Mouse (Mus musculus): ENCODE measurements at regions not wholly inside any gene's neighbourhood (a gene's known extent, or its start where the extent isn't known, plus 50 kb on each side); places are given as distances from the start of the nearest gene placed in this dataset.
A peak's percentile ranks its signal among the peaks of the same experiment; 100 is the strongest.

GRCm38 (mm10) chr2:45197955-45198631 is 80.9 kb upstream of the Zeb2 start:
- Histone ChIP-seq H3K4me3 (ENCODE audit: low read depth, low read length) (no peak overlapping the region), H3K36me3 (ENCODE audit: control insufficient read depth, insufficient read depth, low read length) (no peaks in the 10 kb centered on the region), H3K27me3 (ENCODE audit: control insufficient read depth, insufficient read depth, low read depth, low read length) (no peaks in the 10 kb centered on the region), H3K9ac (ENCODE audit: low read depth, low read length) (no peak overlapping the region), H3K4me1 (ENCODE audit: control insufficient read depth, insufficient read depth, low read length) (no peaks in the 10 kb centered on the region), H3K9me3 (replicated peaks; ENCODE audit: control insufficient read depth, low read length, poor library complexity, severe bottlenecking) (no peaks in the 10 kb centered on the region), H3K27ac (ENCODE audit: low read length) (no peak overlapping the region), H3K4me2 (ENCODE audit: low read length) (no peak overlapping the region)
- no peak for ATAC-seq
- WGBS, result 76% methylated on average over 13 of the region's 13 CpGs

DNA sequence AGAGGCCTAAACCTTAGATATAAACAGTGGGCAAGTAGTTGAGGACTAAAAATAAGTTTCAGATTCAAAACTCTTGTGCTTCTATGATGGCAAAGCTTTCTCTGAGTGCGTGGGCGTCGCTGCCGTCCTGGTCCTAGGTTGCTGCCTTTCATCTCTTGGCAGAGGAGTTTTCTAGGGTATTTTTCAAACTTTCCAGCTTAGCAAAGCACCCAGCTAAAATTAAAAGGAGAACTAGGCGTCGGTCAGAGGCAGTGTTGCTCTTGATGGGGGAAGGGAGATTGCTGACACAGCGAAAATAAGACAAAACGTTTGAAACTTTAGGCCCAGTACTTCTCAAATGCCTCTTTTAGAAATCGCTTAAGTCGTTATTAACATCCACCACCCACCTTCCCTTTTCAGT is 80.1 kb upstream of the Zeb2 start:
- Histone ChIP-seq H3K27me3 (ENCODE audit: control insufficient read depth, insufficient read depth, low read depth, low read length) (no peaks in the 10 kb centered on the region), H3K4me2 (ENCODE audit: low read length) (no peak overlapping the region), H3K9me3 (replicated peaks; ENCODE audit: control insufficient read depth, low read length, poor library complexity, severe bottlenecking) (no peaks in the 10 kb centered on the region), H3K9ac (ENCODE audit: low read depth, low read length) (no peak overlapping the region), H3K4me1 (ENCODE audit: control insufficient read depth, insufficient read depth, low read length) (no peaks in the 10 kb centered on the region), H3K36me3 (ENCODE audit: control insufficient read depth, insufficient read depth, low read length) (no peaks in the 10 kb centered on the region), H3K27ac (ENCODE audit: low read length) (no peak overlapping the region), H3K4me3 (ENCODE audit: low read depth, low read length) (no peak overlapping the region)
- 85% methylated on average over 10 of the region's 10 CpGs for WGBS
- no peak for ATAC-seq

- H3K9me3 ChIP-seq (replicated peaks; ENCODE audit: control insufficient read depth, low read length, poor library complexity, severe bottlenecking), result no peaks in the 10 kb centered on the region
- no peaks in the 10 kb centered on the region for H3K36me3 ChIP-seq (ENCODE audit: control insufficient read depth, insufficient read depth, low read length)
- no peaks in the 10 kb centered on the region for H3K27me3 ChIP-seq (ENCODE audit: control insufficient read depth, insufficient read depth, low read depth, low read length)
- 96% methylated on average over 4 of the region's 4 CpGs for WGBS
- ATAC-seq, result no peak
- H3K4me1 ChIP-seq (ENCODE audit: control insufficient read depth, insufficient read depth, low read length), result no peaks in the 10 kb centered on the region
- H3K4me3 ChIP-seq (ENCODE audit: low read depth, low read length), result no peak overlapping the region
- no peak overlapping the region for H3K27ac ChIP-seq (ENCODE audit: low read length)
- no peak overlapping the region for H3K4me2 ChIP-seq (ENCODE audit: low read length)
- no peak overlapping the region for H3K9ac ChIP-seq (ENCODE audit: low read depth, low read length)
These were observed 79.3 kb upstream of the Zeb2 start for GRCm38 (mm10) chr2:45196511-45196910.

- Histone ChIP-seq H3K9me3 (replicated peaks; ENCODE audit: control insufficient read depth, low read length, poor library complexity, severe bottlenecking) (no peaks in the 10 kb centered on the region), H3K27ac (ENCODE audit: low read length) (no peak overlapping the region), H3K4me3 (ENCODE audit: low read depth, low read length) (no peak overlapping the region), H3K27me3 (ENCODE audit: control insufficient read depth, insufficient read depth, low read depth, low read length) (no peaks in the 10 kb centered on the region), H3K36me3 (ENCODE audit: control insufficient read depth, insufficient read depth, low read length) (no peaks in the 10 kb centered on the region), H3K4me2 (ENCODE audit: low read length) (no peak overlapping the region), H3K9ac (ENCODE audit: low read depth, low read length) (no peak overlapping the region), H3K4me1 (ENCODE audit: control insufficient read depth, insufficient read depth, low read length) (no peaks in the 10 kb centered on the region)
- no peak for ATAC-seq
- WGBS, result 64% methylated on average over 7 of the region's 7 CpGs
These were observed 77.1 kb upstream of the Zeb2 start for GRCm38 (mm10) chr2:45194335-45194734.

GRCm38 (mm10) chr2:45185621-45185999 is 68.4 kb upstream of the Zeb2 start:
- no peaks in the 10 kb centered on the region for H3K27me3 ChIP-seq (ENCODE audit: control insufficient read depth, insufficient read depth, low read depth, low read length)
- ATAC-seq, result no peak
- no peak overlapping the region for H3K4me2 ChIP-seq (ENCODE audit: low read length)

DNA sequence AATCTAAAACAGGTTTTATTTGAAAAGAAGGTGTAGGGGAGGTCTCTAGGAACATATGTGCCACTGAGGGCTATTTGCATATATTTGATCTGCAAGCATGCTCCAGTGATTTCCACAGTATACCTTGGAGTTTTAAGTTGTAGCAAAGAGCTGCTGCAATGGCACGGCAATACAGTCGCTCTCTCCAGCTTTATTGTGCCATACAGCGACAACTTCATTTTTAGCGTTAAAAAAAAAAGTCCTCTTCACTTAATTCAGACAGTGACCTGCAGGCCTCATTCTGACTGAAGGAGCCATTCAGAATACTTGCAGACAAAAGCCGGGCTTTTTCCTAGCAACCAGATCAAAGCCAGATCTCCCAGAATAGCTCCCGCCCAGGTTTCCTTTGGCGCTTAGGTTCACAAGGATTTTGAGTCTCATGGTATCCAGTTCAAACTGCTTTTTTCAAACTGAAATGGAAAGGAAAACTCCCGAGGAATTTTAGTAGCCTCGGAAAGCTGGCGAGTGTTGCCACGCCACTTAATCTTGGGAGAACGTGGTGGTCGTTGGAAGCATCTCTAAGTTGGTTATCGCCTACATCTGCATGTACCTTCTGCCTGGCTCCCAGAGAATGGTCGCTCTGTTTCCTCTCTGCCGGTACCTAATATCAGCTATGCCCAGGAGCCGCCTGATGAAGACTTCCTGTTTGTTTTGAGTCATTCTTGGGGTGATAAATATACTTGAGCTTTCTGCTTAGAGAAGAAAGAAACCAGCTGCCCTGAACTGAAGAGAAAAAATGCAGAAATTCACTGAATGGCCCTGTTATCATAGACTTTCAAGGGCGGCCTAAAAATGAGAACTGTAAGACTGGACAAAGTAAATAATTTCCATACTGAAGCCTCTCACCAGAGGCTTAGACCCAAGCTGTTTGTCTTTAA is 67.8 kb upstream of the Zeb2 start:
- H3K4me1 ChIP-seq (ENCODE audit: control insufficient read depth, insufficient read depth, low read length), result peaks cover 4% of the 10 kb centered on the region; the same call in 1 of the 2 replicates
- peak overlapping the region; percentile 45 for H3K4me2 ChIP-seq (ENCODE audit: low read length)
- H3K9me3 ChIP-seq (replicated peaks; ENCODE audit: control insufficient read depth, low read length, poor library complexity, severe bottlenecking), result no peaks in the 10 kb centered on the region
- H3K9ac ChIP-seq (ENCODE audit: low read depth, low read length), result no peak overlapping the region
- H3K27ac ChIP-seq (ENCODE audit: low read length), result no peak overlapping the region
- H3K36me3 ChIP-seq (ENCODE audit: control insufficient read depth, insufficient read depth, low read length), result no peaks in the 10 kb centered on the region
- H3K27me3 ChIP-seq (ENCODE audit: control insufficient read depth, insufficient read depth, low read depth, low read length), result no peaks in the 10 kb centered on the region
- peak; percentile 66; the same call in 1 of the 2 replicates for ATAC-seq
- 5% methylated on average over 18 of the region's 18 CpGs for WGBS
- peak overlapping the region; percentile 1; the same call in 1 of the 2 replicates for H3K4me3 ChIP-seq (ENCODE audit: low read depth, low read length)

More at GRCm38 (mm10) chr2:45185621-45185999, 68.4 kb upstream of the Zeb2 start:
- Histone ChIP-seq H3K9me3 (replicated peaks; ENCODE audit: control insufficient read depth, low read length, poor library complexity, severe bottlenecking) (no peaks in the 10 kb centered on the region), H3K36me3 (ENCODE audit: control insufficient read depth, insufficient read depth, low read length) (no peaks in the 10 kb centered on the region), H3K4me1 (ENCODE audit: control insufficient read depth, insufficient read depth, low read length) (peaks cover 4% of the 10 kb centered on the region; the same call in 1 of the 2 replicates), H3K27ac (ENCODE audit: low read length) (no peak overlapping the region), H3K9ac (ENCODE audit: low read depth, low read length) (no peak overlapping the region), H3K4me3 (ENCODE audit: low read depth, low read length) (no peak overlapping the region)

- Histone ChIP-seq H3K4me2 (ENCODE audit: low read length) (no peak overlapping the region), H3K9ac (ENCODE audit: low read depth, low read length) (no peak overlapping the region), H3K36me3 (ENCODE audit: control insufficient read depth, insufficient read depth, low read length) (no peaks in the 10 kb centered on the region), H3K4me1 (ENCODE audit: control insufficient read depth, insufficient read depth, low read length) (peaks cover 4% of the 10 kb centered on the region; the same call in 1 of the 2 replicates), H3K4me3 (ENCODE audit: low read depth, low read length) (no peak overlapping the region), H3K9me3 (replicated peaks; ENCODE audit: control insufficient read depth, low read length, poor library complexity, severe bottlenecking) (no peaks in the 10 kb centered on the region), H3K27me3 (ENCODE audit: control insufficient read depth, insufficient read depth, low read depth, low read length) (no peaks in the 10 kb centered on the region), H3K27ac (ENCODE audit: low read length) (no peak overlapping the region)
- 19% methylated on average over 6 of the region's 6 CpGs for WGBS
- 0 out of 2 replicates have a peak, but pooled peaks have one; percentile 39 for ATAC-seq
These were observed 67.0 kb upstream of the Zeb2 start for GRCm38 (mm10) chr2:45184149-45184548.

DNA sequence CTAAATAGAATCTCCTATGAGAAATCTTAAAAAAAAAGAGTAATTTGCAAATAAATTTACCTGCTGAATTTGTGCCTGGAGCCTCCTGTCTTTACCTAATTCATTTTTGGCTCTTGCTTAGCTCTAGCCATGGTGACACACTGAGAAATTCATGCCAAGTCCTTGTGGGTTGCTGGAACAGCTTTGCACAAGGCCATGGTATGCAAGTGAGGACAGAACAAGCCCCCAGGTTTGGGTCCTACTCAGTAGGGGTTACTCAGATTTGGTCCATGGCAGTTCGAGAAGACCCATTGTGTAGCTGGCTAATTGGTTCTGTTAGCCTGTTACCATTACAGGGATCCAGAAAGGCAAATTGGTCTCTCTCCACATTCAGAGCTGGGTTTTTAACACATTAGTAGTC is 65.7 kb upstream of the Zeb2 start:
- Histone ChIP-seq H3K4me2 (ENCODE audit: low read length) (no peak overlapping the region), H3K4me3 (ENCODE audit: low read depth, low read length) (no peak overlapping the region), H3K9ac (ENCODE audit: low read depth, low read length) (no peak overlapping the region), H3K36me3 (ENCODE audit: control insufficient read depth, insufficient read depth, low read length) (no peaks in the 10 kb centered on the region), H3K9me3 (replicated peaks; ENCODE audit: control insufficient read depth, low read length, poor library complexity, severe bottlenecking) (no peaks in the 10 kb centered on the region), H3K27me3 (ENCODE audit: control insufficient read depth, insufficient read depth, low read depth, low read length) (no peaks in the 10 kb centered on the region), H3K27ac (ENCODE audit: low read length) (no peak overlapping the region), H3K4me1 (ENCODE audit: control insufficient read depth, insufficient read depth, low read length) (peaks cover 4% of the 10 kb centered on the region; the same call in 1 of the 2 replicates)
- ATAC-seq, result no peak
- 43% methylated on average over 1 of the region's 1 CpGs for WGBS

DNA sequence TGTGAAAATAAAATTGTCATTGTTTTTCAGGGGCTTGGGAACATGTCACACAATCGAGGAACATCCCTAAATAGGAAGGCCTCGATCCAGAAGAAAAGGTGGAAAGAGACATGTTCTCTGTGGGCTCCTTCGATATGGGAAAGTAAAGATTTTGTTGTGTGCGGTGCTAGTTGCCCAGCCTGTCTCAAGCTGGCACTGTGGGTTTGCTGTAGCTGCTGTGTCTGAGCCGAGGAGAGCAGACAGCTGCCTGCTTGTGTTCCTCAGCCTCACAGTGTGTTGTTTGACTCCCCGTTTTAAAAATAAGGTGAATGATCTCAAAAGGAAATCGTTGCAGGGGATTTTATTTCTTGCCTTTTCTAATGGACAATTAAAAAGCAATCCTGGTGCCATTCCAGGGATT is 64.4 kb upstream of the Zeb2 start:
- ATAC-seq, result no peak
- no peaks in the 10 kb centered on the region for H3K27me3 ChIP-seq (ENCODE audit: control insufficient read depth, insufficient read depth, low read depth, low read length)
- H3K36me3 ChIP-seq (ENCODE audit: control insufficient read depth, insufficient read depth, low read length), result no peaks in the 10 kb centered on the region
- H3K9me3 ChIP-seq (replicated peaks; ENCODE audit: control insufficient read depth, low read length, poor library complexity, severe bottlenecking), result no peaks in the 10 kb centered on the region
- H3K4me1 ChIP-seq (ENCODE audit: control insufficient read depth, insufficient read depth, low read length), result peaks cover 4% of the 10 kb centered on the region; the same call in 1 of the 2 replicates
- H3K27ac ChIP-seq (ENCODE audit: low read length), result no peak overlapping the region
- H3K4me2 ChIP-seq (ENCODE audit: low read length), result no peak overlapping the region
- WGBS, result 45% methylated on average over 7 of the region's 7 CpGs
- no peak overlapping the region for H3K9ac ChIP-seq (ENCODE audit: low read depth, low read length)
- H3K4me3 ChIP-seq (ENCODE audit: low read depth, low read length), result no peak overlapping the region

Data from midbrain, embryonic 16.5 days (tissue).